Mouse (Mus musculus) kidney, postnatal 0 days (tissue): Measurements from ENCODE around the gene Man1a2. TPM values are rescaled to one million over a fixed set of nuclear protein-coding genes. Genes with fewer than 3 reads are reported as not detected.

Source experiments
- ATAC-seq: fragments of 200-750 bp; cut with Nextera tagmentation; replicated peaks from 2 replicates; pipeline ENCODE4 v1.8.0; 2017; ENCODE audit warnings: low read depth, moderate number of reproducible peaks, moderate TSS enrichment, moderate library complexity; ENCODE audit not compliant: low FRiP score
- DNase-seq: peaks from one replicate; pipeline ENCODE4 v3.0.0-alpha.2; 2016; ENCODE audit warnings: low spot score
- H3K27ac ChIP-seq: fragments of 300-500 bp; sonication (generic); 2 replicates; pipeline ENCODE4 v1.5.1; 2014; ENCODE audit warnings: mild to moderate bottlenecking
- H3K27me3 ChIP-seq: fragments of 300-500 bp; sonication (generic); 2 replicates; pipeline ENCODE4 v1.6.1; 2014; ENCODE audit warnings: low read length, mixed read lengths; ENCODE audit not compliant: insufficient read depth
- H3K36me3 ChIP-seq: fragments of 300-500 bp; sonication (generic); 2 replicates; pipeline ENCODE4 v1.6.1; 2014; ENCODE audit warnings: low read length, mixed read lengths; ENCODE audit not compliant: insufficient read depth
- H3K4me1 ChIP-seq: fragments of 300-500 bp; sonication (generic); replicated peaks from 2 replicates; pipeline ENCODE4 v1.6.1; 2014; ENCODE audit warnings: antibody characterized with exemption, low read length, mixed read lengths; ENCODE audit not compliant: insufficient read depth
- H3K4me2 ChIP-seq: fragments of 300-500 bp; sonication (generic); 2 replicates; pipeline ENCODE4 v1.6.1; 2014; ENCODE audit warnings: mild to moderate bottlenecking, low read length, moderate library complexity, mixed read lengths
- H3K4me3 ChIP-seq: fragments of 300-500 bp; sonication (generic); replicated peaks from 2 replicates; pipeline ENCODE4 v1.5.1; 2014; ENCODE audit warnings: low read depth, low read length
- H3K9ac ChIP-seq: fragments of 300-500 bp; sonication (generic); 2 replicates; pipeline ENCODE4 v1.6.1; 2014; ENCODE audit warnings: low read depth, low read length
- H3K9me3 ChIP-seq: fragments of 300-500 bp; sonication (generic); replicated peaks from 2 replicates; pipeline ENCODE4 v1.6.1; 2016; ENCODE audit warnings: low read length, inconsistent platforms, mixed read lengths
- CTCF ChIP-seq: IDR thresholded peaks from 2 replicates; pipeline ENCODE4 v1.5.1; 2016; ENCODE audit warnings: antibody characterized with exemption, low read depth, mild to moderate bottlenecking, moderate library complexity
- WGBS: fragments of 180-500 bp; shearing (Covaris S2); extraction: QIAGEN DNeasy Blood & Tissue Kit; methylation state at CpG from one replicate; pipeline ENCODE4 v1.1.7; 2014; 5-methylcytosine and 5-hydroxymethylcytosine counted together
- polyA plus RNA-seq: library from polyadenylated mRNA; unstranded; fragments of >200 nt; fragmentation: Nextera tagmentation; extraction: Ambion mirVana; gene quantifications from 2 replicates; pipeline ENCODE4 v1.2.1, GENCODE M21; 2015

Gene Man1a2
- polyA plus RNA-seq, 1 experiment from 2014 or later: 93.2 TPM

- H3K4me1 ChIP-seq: no peaks in the 10 kb centered on the region
- no peak for TF ChIP-seq CTCF
- WGBS: 66% methylated on average over 7 of the region's 7 CpGs
- DNase-seq (no peak), ATAC-seq (no peak)
- H3K4me2 ChIP-seq: no peak overlapping the region
- H3K27ac ChIP-seq: no peak overlapping the region
- no peaks in the 10 kb centered on the region; the same call in 1 of the 2 replicates for H3K27me3 ChIP-seq
- no peaks in the 10 kb centered on the region for H3K9me3 ChIP-seq
- no peak overlapping the region for H3K9ac ChIP-seq
- no peak overlapping the region for H3K4me3 ChIP-seq
- no peaks in the 10 kb centered on the region for H3K36me3 ChIP-seq
Measured at GRCm38 (mm10) chr3:100522671-100523070, 162.6 kb downstream of the Man1a2 start.

- Histone ChIP-seq H3K27me3 (no peaks in the 10 kb centered on the region; the same call in 1 of the 2 replicates), H3K4me2 (no peak overlapping the region), H3K9ac (no peak overlapping the region), H3K4me3 (no peak overlapping the region), H3K4me1 (no peaks in the 10 kb centered on the region), H3K27ac (no peak overlapping the region), H3K36me3 (no peaks in the 10 kb centered on the region), H3K9me3 (no peaks in the 10 kb centered on the region)
- no peak for DNase-seq
- TF ChIP-seq CTCF: no peak
- ATAC-seq: no peak
- 64% methylated on average over 1 of the region's 1 CpGs for WGBS
Measured at GRCm38 (mm10) chr3:100521626-100522025, 163.7 kb downstream of the Man1a2 start.

- no peak overlapping the region for H3K9ac ChIP-seq
- H3K27ac ChIP-seq: no peak overlapping the region
- H3K27me3 ChIP-seq: no peaks in the 10 kb centered on the region; the same call in 1 of the 2 replicates
- no peak overlapping the region for H3K4me2 ChIP-seq
- H3K9me3 ChIP-seq: no peaks in the 10 kb centered on the region
- no peak for ATAC-seq
- H3K36me3 ChIP-seq: no peaks in the 10 kb centered on the region
- no peak for DNase-seq
- TF ChIP-seq CTCF: no peak
- no peaks in the 10 kb centered on the region for H3K4me1 ChIP-seq
- no peak overlapping the region for H3K4me3 ChIP-seq
- 78% methylated on average over 5 of the region's 5 CpGs for WGBS
Measured at GRCm38 (mm10) chr3:100515754-100516141, 169.6 kb downstream of the Man1a2 start.

- no peaks in the 10 kb centered on the region for H3K4me1 ChIP-seq
- 80% methylated on average over 8 of the region's 8 CpGs for WGBS
- H3K4me3 ChIP-seq: no peak overlapping the region
- H3K9me3 ChIP-seq: no peaks in the 10 kb centered on the region
- H3K36me3 ChIP-seq: no peaks in the 10 kb centered on the region
- ATAC-seq: no peak
- H3K4me2 ChIP-seq: no peak overlapping the region
- no peaks in the 10 kb centered on the region; the same call in 1 of the 2 replicates for H3K27me3 ChIP-seq
- TF ChIP-seq CTCF: no peak
- DNase-seq: no peak
- no peak overlapping the region for H3K9ac ChIP-seq
- H3K27ac ChIP-seq: no peak overlapping the region
Measured at GRCm38 (mm10) chr3:100515093-100515753, 170.1 kb downstream of the Man1a2 start.

Other genes starting within 250 kb of the Man1a2 start
- 3.4 and 3.8 TPM in 2 replicates for gene Tent5c, start 196.2 kb downstream of the Man1a2 start, polyA plus RNA-seq
- 0.46 and 0.55 TPM in 2 replicates for gene Vtcn1, start 140.0 kb upstream of the Man1a2 start, polyA plus RNA-seq
- 4.9 and 5.5 TPM in 2 replicates for gene Trim45, start 236.7 kb upstream of the Man1a2 start, polyA plus RNA-seq